15 mouse cellular contexts compared by ENCODE assay signal in the genomic region with DNA sequence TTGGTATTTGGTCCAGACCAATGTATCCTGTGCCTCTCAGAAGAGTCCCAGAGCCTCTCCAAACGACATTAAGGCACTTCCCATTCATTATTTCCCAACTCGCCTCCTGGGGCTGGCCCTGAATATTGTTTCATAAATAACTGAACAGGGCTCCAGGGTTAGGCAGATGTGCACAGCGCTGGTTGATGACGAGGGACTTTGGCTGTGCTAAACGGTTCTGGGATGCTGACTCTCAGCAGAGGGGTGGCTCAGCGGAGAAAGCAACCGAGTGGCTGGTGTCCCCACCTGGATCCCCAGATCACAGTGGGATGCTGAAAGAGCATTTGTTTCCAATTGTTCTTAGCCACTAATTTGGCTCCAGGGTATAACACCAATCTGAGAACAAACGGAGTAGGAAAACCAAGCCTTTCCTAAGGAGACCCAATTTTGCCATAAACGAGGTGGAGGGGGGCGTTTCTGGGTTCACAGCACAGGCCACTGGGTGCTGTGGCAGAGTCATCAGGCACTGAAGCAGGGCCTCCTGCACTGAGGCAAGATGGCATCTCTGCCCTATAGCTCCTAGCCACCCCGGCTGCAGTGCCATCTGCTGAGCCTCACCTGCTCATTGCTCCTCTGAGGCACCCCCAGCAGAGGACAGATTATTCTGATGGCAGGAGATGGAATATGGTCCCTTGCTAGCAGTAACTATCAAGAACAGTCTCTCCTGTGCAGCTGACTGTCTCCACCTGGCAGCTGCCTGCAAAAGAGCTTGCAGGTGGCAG. TPM values are rescaled to one million over a fixed set of nuclear protein-coding genes. Genes with fewer than 3 reads are reported as not detected.
DNase-seq lines count a peak whose midpoint lies in the region; ATAC-seq lines count a peak whose summit lies in the region.
"Had no signal": no experiment of that assay in that cellular context is flagged by ENCODE, and none has a peak within 500 bp of the region (broad histone marks: within the 10 kb centered on the region; RNA-seq: fewer than 3 reads in every experiment).

No protein-coding gene starts in this region.

- 31% methylated on average over 11 of the region's 11 CpGs for WGBS in forebrain, embryonic 10.5 days
- 31% methylated on average over 11 of the region's 11 CpGs for WGBS in forebrain, embryonic 12.5 days
- WGBS in hindbrain, embryonic 16.5 days: 31% methylated on average over 11 of the region's 11 CpGs

- H3K4me2 ChIP-seq in forebrain, embryonic 12.5 days: no peak overlapping the region
- H3K4me2 ChIP-seq in hindbrain, embryonic 16.5 days (ENCODE audit: low read length): no peak overlapping the region
- H3K4me2 ChIP-seq: forebrain, embryonic 15.5 days; stomach, embryonic 15.5 days had no signal

- no peak for ATAC-seq in forebrain, embryonic 12.5 days (ENCODE audit: low FRiP score)
- ATAC-seq in hindbrain, embryonic 16.5 days: peak; percentile 41
- no peak for ATAC-seq in CD4-positive, CD25-positive, alpha-beta regulatory T cell, adult 4 months
- ATAC-seq: forebrain, embryonic 15.5 days had no signal

- 0 out of 2 replicates have a peak, but pooled peaks cover 4% of the 10 kb centered on the region for H3K9me3 ChIP-seq in forebrain, embryonic 10.5 days
- no peaks in the 10 kb centered on the region for H3K9me3 ChIP-seq in forebrain, embryonic 12.5 days
- H3K9me3 ChIP-seq in hindbrain, embryonic 16.5 days (ENCODE audit: control insufficient read depth, low read length): no peaks in the 10 kb centered on the region
- H3K9me3 ChIP-seq: forebrain, embryonic 15.5 days; stomach, embryonic 15.5 days had no signal

- H3K36me3 ChIP-seq in forebrain, embryonic 10.5 days (replicated peaks): peaks cover 4% of the 10 kb centered on the region
- no peaks in the 10 kb centered on the region for H3K36me3 ChIP-seq in forebrain, embryonic 12.5 days (replicated peaks)
- H3K36me3 ChIP-seq in hindbrain, embryonic 16.5 days (ENCODE audit: control insufficient read depth, insufficient read depth, low read length): no peaks in the 10 kb centered on the region
- H3K36me3 ChIP-seq: forebrain, embryonic 15.5 days; stomach, embryonic 15.5 days had no signal

- H3K27me3 ChIP-seq in forebrain, embryonic 10.5 days (ENCODE audit: poor library complexity, severe bottlenecking): peaks cover 5% of the 10 kb centered on the region; the same call in 1 of the 2 replicates
- no peaks in the 10 kb centered on the region for H3K27me3 ChIP-seq in forebrain, embryonic 12.5 days
- H3K27me3 ChIP-seq in hindbrain, embryonic 16.5 days (replicated peaks; ENCODE audit: control insufficient read depth, insufficient read depth, low read length): no peaks in the 10 kb centered on the region
- H3K27me3 ChIP-seq: forebrain, embryonic 15.5 days; stomach, embryonic 15.5 days had no signal

- no peak overlapping the region for H3K9ac ChIP-seq in forebrain, embryonic 12.5 days
- H3K9ac ChIP-seq in hindbrain, embryonic 16.5 days (ENCODE audit: low read depth, low read length): no peak overlapping the region
- H3K9ac ChIP-seq: forebrain, embryonic 15.5 days; liver, embryonic 14.5 days; stomach, embryonic 15.5 days had no signal

- no peak overlapping the region for H3K4me3 ChIP-seq in forebrain, embryonic 10.5 days
- no peak overlapping the region for H3K4me3 ChIP-seq in forebrain, embryonic 12.5 days (replicated peaks)
- H3K4me3 ChIP-seq in hindbrain, embryonic 16.5 days (ENCODE audit: low read length): no peak overlapping the region
- H3K4me3 ChIP-seq: forebrain, embryonic 15.5 days; heart, adult 2 months; stomach, embryonic 15.5 days had no signal

- H3K27ac ChIP-seq in forebrain, embryonic 10.5 days: peak overlapping the region; percentile 73
- no peak overlapping the region for H3K27ac ChIP-seq in forebrain, embryonic 12.5 days
- peak overlapping the region; percentile 39 for H3K27ac ChIP-seq in hindbrain, embryonic 16.5 days (ENCODE audit: low read depth, low read length)
- H3K27ac ChIP-seq: forebrain, embryonic 15.5 days; heart, adult 2 months; liver, embryonic 14.5 days; stomach, embryonic 15.5 days had no signal

- peaks cover 73% of the 10 kb centered on the region for H3K4me1 ChIP-seq in forebrain, embryonic 10.5 days
- peaks cover 41% of the 10 kb centered on the region for H3K4me1 ChIP-seq in forebrain, embryonic 12.5 days
- H3K4me1 ChIP-seq in hindbrain, embryonic 16.5 days (ENCODE audit: control insufficient read depth, insufficient read depth, low read depth, low read length): peaks cover 16% of the 10 kb centered on the region

- no peak for DNase-seq in forebrain, embryonic 10.5 days (ENCODE audit: extremely low spot score, low spot score)
- DNase-seq in retina, embryonic 14.5 days (ENCODE audit: low spot score): peak; percentile 35
- no peak for DNase-seq in retina, postnatal 1 day
- peak; percentile 46 for DNase-seq in skeletal muscle tissue, adult 2 months (ENCODE audit: low read depth, low spot score)
- DNase-seq in left cerebral cortex, adult 11 months (ENCODE audit: low spot score): no peak
- DNase-seq: B cell, adult 2 months; kidney, postnatal 36 days; lung, postnatal 4 days had no signal

RNA-seq across cellular contexts. Expression of a gene that starts 52.8 kb away (rescaled TPM):
- 35.3 and 36.8 TPM in 2 replicates for polyA plus RNA-seq in forebrain, embryonic 10.5 days (2016; fragmentation: Nextera tagmentation; extraction: Ambion mirVana)
- polyA plus RNA-seq in forebrain, embryonic 12.5 days (2016; fragmentation: Nextera tagmentation; extraction: Ambion mirVana): 27.1 and 29.5 TPM in 2 replicates
- 32.2 and 38.8 TPM in 2 replicates for polyA plus RNA-seq in hindbrain, embryonic 16.5 days (2015; fragmentation: Nextera tagmentation; extraction: Ambion mirVana)
- not detected for polyA plus RNA-seq in CD4-positive, CD25-positive, alpha-beta regulatory T cell, adult 4 months (2017; shearing (Covaris generic))

Comparison
In these comparisons a context has a peak if more than half of its experiments do, and no peak if none do; other contexts are left out.
1. DNase-seq: peak in retina, embryonic 14.5 days (single experiment) and skeletal muscle tissue, adult 2 months (single experiment); none in forebrain, embryonic 10.5 days (single experiment), retina, postnatal 1 day (single experiment) and left cerebral cortex, adult 11 months (single experiment).
2. RNA of a gene that starts 52.8 kb away (polyA plus RNA-seq): 35.3 to 36.8 TPM in forebrain, embryonic 10.5 days, 32.2 to 38.8 TPM in hindbrain, embryonic 16.5 days and 27.1 to 29.5 TPM in forebrain, embryonic 12.5 days; not detected in CD4-positive, CD25-positive, alpha-beta regulatory T cell, adult 4 months; every median in the first group is over 10 times any median in the second.